ENCODE assay signal across 13 mouse cellular contexts in genomic region chr1:160287058-160287645, GRCm38 (mm10).
A peak's percentile ranks its signal among the peaks of the same experiment; 100 is the strongest.
DNase-seq lines count a peak whose midpoint lies in the region; ATAC-seq and TF ChIP-seq lines count a peak whose summit lies in the region.
"Had no signal": no experiment of that assay in that cellular context is flagged by ENCODE, and none has a peak within 500 bp of the region (broad histone marks: within the 10 kb centered on the region; RNA-seq: fewer than 3 reads in every experiment).

No protein-coding gene starts in this region.

- peak; percentile 76 for ATAC-seq in forebrain, embryonic 13.5 days
- ATAC-seq in hindbrain, embryonic 13.5 days (ENCODE audit: low FRiP score), result peak; percentile 70
- ATAC-seq in neural tube, embryonic 13.5 days (ENCODE audit: low read depth), result no peak
- no peak for ATAC-seq in stomach, postnatal 0 days (ENCODE audit: low FRiP score, low TSS enrichment)
- ATAC-seq: CD4-positive, CD25-positive, alpha-beta regulatory T cell, adult 4 months; intestine, postnatal 0 days; Patski had no signal

- H3K4me2 ChIP-seq in forebrain, embryonic 13.5 days, result peak overlapping the region; percentile 28
- H3K4me2 ChIP-seq in hindbrain, embryonic 13.5 days, result peak overlapping the region; percentile 29
- H3K4me2 ChIP-seq in neural tube, embryonic 13.5 days, result peak overlapping the region; percentile 20; the same call in 1 of the 2 replicates
- H3K4me2 ChIP-seq in stomach, postnatal 0 days (replicated peaks; ENCODE audit: low read depth), result no peak overlapping the region
- H3K4me2 ChIP-seq: liver, embryonic 11.5 days had no signal

- H3K36me3 ChIP-seq in forebrain, embryonic 13.5 days (ENCODE audit: poor library complexity, severe bottlenecking), result no peaks in the 10 kb centered on the region
- H3K36me3 ChIP-seq in hindbrain, embryonic 13.5 days, result no peaks in the 10 kb centered on the region
- no peaks in the 10 kb centered on the region for H3K36me3 ChIP-seq in neural tube, embryonic 13.5 days
- no peaks in the 10 kb centered on the region for H3K36me3 ChIP-seq in stomach, postnatal 0 days (ENCODE audit: control insufficient read depth, insufficient read depth, low read length)

- TF ChIP-seq CTCF in left cerebral cortex, adult 2 months (IDR thresholded peaks at IDR 0.05), result no peak
- TF ChIP-seq CTCF in stomach, postnatal 0 days (IDR thresholded peaks at IDR 0.05; ENCODE audit: low read depth), result no peak

- peaks cover 27% of the 10 kb centered on the region for H3K4me1 ChIP-seq in forebrain, embryonic 13.5 days
- H3K4me1 ChIP-seq in hindbrain, embryonic 13.5 days (replicated peaks), result peaks cover 11% of the 10 kb centered on the region
- H3K4me1 ChIP-seq in neural tube, embryonic 13.5 days (replicated peaks), result peaks cover 18% of the 10 kb centered on the region
- H3K4me1 ChIP-seq in stomach, postnatal 0 days (replicated peaks; ENCODE audit: control insufficient read depth, insufficient read depth), result no peaks in the 10 kb centered on the region

- TF ChIP-seq EP300 in stomach, postnatal 0 days (optimal IDR thresholded peaks at IDR 0.05), result no peak

- DNase-seq in left cerebral cortex, adult 2 months (ENCODE audit: extremely low spot score in 1 of 2, low spot score in 2 of 2), result no peak
- no peak for DNase-seq in left cerebral cortex, adult 9 months (ENCODE audit: low spot score in 2 of 2)
- DNase-seq in left cerebral cortex, postnatal 36 days (ENCODE audit: low spot score in 2 of 2), result no peak
- no peak for DNase-seq in stomach, postnatal 0 days (ENCODE audit: low spot score)
- no peak for DNase-seq in embryo, embryonic 10 days (ENCODE audit: low spot score)
- DNase-seq: spleen, adult 18-20 months had no signal

- WGBS in forebrain, embryonic 13.5 days, result 54% methylated on average over 5 of the region's 5 CpGs
- WGBS in hindbrain, embryonic 13.5 days, result 45% methylated on average over 5 of the region's 5 CpGs
- 53% methylated on average over 5 of the region's 5 CpGs for WGBS in neural tube, embryonic 13.5 days
- 48% methylated on average over 5 of the region's 5 CpGs for WGBS in stomach, postnatal 0 days

- H3K4me3 ChIP-seq in left cerebral cortex, adult 2 months, result no peak overlapping the region
- no peak overlapping the region for H3K4me3 ChIP-seq in forebrain, embryonic 13.5 days
- H3K4me3 ChIP-seq in hindbrain, embryonic 13.5 days, result no peak overlapping the region
- no peak overlapping the region for H3K4me3 ChIP-seq in neural tube, embryonic 13.5 days
- H3K4me3 ChIP-seq in stomach, postnatal 0 days (ENCODE audit: low read depth, low read length), result no peak overlapping the region

- 0 out of 2 replicates have a peak overlapping the region, but pooled peaks have one; percentile 12 for H3K9ac ChIP-seq in forebrain, embryonic 13.5 days
- 0 out of 2 replicates have a peak overlapping the region, but pooled peaks have one; percentile 39 for H3K9ac ChIP-seq in hindbrain, embryonic 13.5 days
- peak overlapping the region; percentile 22 for H3K9ac ChIP-seq in neural tube, embryonic 13.5 days
- H3K9ac ChIP-seq in stomach, postnatal 0 days (ENCODE audit: low read length), result no peak overlapping the region

- H3K27ac ChIP-seq in left cerebral cortex, adult 2 months, result peak overlapping the region; percentile 58
- peak overlapping the region; percentile 89 for H3K27ac ChIP-seq in forebrain, embryonic 13.5 days
- H3K27ac ChIP-seq in hindbrain, embryonic 13.5 days, result peak overlapping the region; percentile 82
- peak overlapping the region; percentile 81 for H3K27ac ChIP-seq in neural tube, embryonic 13.5 days (replicated peaks)
- H3K27ac ChIP-seq in stomach, postnatal 0 days (replicated peaks), result no peak overlapping the region

- no peaks in the 10 kb centered on the region for H3K9me3 ChIP-seq in forebrain, embryonic 13.5 days (replicated peaks)
- no peaks in the 10 kb centered on the region for H3K9me3 ChIP-seq in hindbrain, embryonic 13.5 days
- H3K9me3 ChIP-seq in neural tube, embryonic 13.5 days, result no peaks in the 10 kb centered on the region
- H3K9me3 ChIP-seq in stomach, postnatal 0 days (ENCODE audit: control insufficient read depth, low read length), result no peaks in the 10 kb centered on the region

- intact Hi-C loops in left cerebral cortex, adult 2 months (cut with DNase I), result no loop called here
- intact Hi-C loops in left cerebral cortex, postnatal 36 days (cut with DNase I), result no loop called here

- no peaks in the 10 kb centered on the region for H3K27me3 ChIP-seq in forebrain, embryonic 13.5 days
- H3K27me3 ChIP-seq in hindbrain, embryonic 13.5 days, result no peaks in the 10 kb centered on the region
- H3K27me3 ChIP-seq in neural tube, embryonic 13.5 days, result no peaks in the 10 kb centered on the region
- H3K27me3 ChIP-seq in stomach, postnatal 0 days (ENCODE audit: control insufficient read depth, insufficient read depth, low read length), result no peaks in the 10 kb centered on the region
- H3K27me3 ChIP-seq: Patski had no signal

Comparison
In these comparisons a context has a peak if more than half of its experiments do, and no peak if none do; other contexts are left out.
1. ATAC-seq: peak in forebrain, embryonic 13.5 days (single experiment) and hindbrain, embryonic 13.5 days (single experiment); none in neural tube, embryonic 13.5 days (single experiment) and stomach, postnatal 0 days (single experiment).